Mouse (Mus musculus) MEL (cell line): ENCODE measurements around the gene Smad6. TPM values are rescaled to one million over a fixed set of nuclear protein-coding genes. Genes with fewer than 3 reads are reported as not detected.

Source experiments
- DNase-seq: peaks from one replicate; pipeline ENCODE4 v3.0.0; 2011; ENCODE audit warnings: low read depth, low spot score
- H3K27ac ChIP-seq: 2 replicates; pipeline ENCODE4 v1.5.1; 2012; ENCODE audit warnings: low read depth, mild to moderate bottlenecking, control low read depth, low read length, moderate library complexity; ENCODE audit not compliant: control insufficient read depth
- H3K27me3 ChIP-seq, 2 experiments: fragments of 150-350 bp in 1 of 2; sonication (generic) in 1 of 2; 2 replicates each; pipeline ENCODE4 v1.6.1; 2012; ENCODE audit warnings: low read length in 2 of 2, mild to moderate bottlenecking in 2 of 2, improper control_type of control experiment in 1 of 2, moderate library complexity in 1 of 2; ENCODE audit not compliant: insufficient read depth in 2 of 2, control insufficient read depth in 1 of 2
- H3K36me3 ChIP-seq, 2 experiments: 2 replicates each; pipeline ENCODE4 v1.6.1; 2012 to 2014; ENCODE audit warnings: low read length in 2 of 2, improper control_type of control experiment in 1 of 2, inconsistent platforms in 1 of 2, mild to moderate bottlenecking in 1 of 2; ENCODE audit not compliant: insufficient read depth in 2 of 2, control insufficient read depth in 1 of 2
- H3K4me1 ChIP-seq, 2 experiments: fragments of 150-350 bp in 1 of 2; sonication (generic) in 1 of 2; 2 replicates each; pipeline ENCODE4 v1.6.1; 2012; ENCODE audit warnings: low read length in 2 of 2, improper control_type of control experiment in 1 of 2, mild to moderate bottlenecking in 1 of 2; ENCODE audit not compliant: insufficient read depth in 2 of 2, control insufficient read depth in 1 of 2
- H3K4me3 ChIP-seq, 2 experiments: fragments of 150-350 bp in 1 of 2; sonication (generic) in 1 of 2; 2 replicates each; pipeline ENCODE4 v1.5.1; 2012; ENCODE audit warnings: low read depth in 2 of 2, low read length in 2 of 2, mild to moderate bottlenecking in 2 of 2, moderate library complexity in 2 of 2, control low read depth in 1 of 2, improper control_type of control experiment in 1 of 2; ENCODE audit not compliant: control insufficient read depth in 1 of 2, insufficient read depth in 1 of 2
- H3K79me2 ChIP-seq: 2 replicates; pipeline ENCODE4 v1.6.1; 2012; ENCODE audit warnings: mild to moderate bottlenecking, low read length, moderate library complexity; ENCODE audit not compliant: control insufficient read depth, poor library complexity, insufficient read depth
- H3K9ac ChIP-seq: 2 replicates; pipeline ENCODE4 v1.6.1; 2012; ENCODE audit warnings: low read depth, mild to moderate bottlenecking, control low read depth, low read length, moderate library complexity; ENCODE audit not compliant: control insufficient read depth, poor library complexity, severe bottlenecking
- H3K9me3 ChIP-seq: fragments of 150-350 bp; sonication (generic); replicated peaks from 2 replicates; pipeline ENCODE4 v1.6.1; 2012; ENCODE audit warnings: mild to moderate bottlenecking, low read length, improper control_type of control experiment, moderate library complexity; ENCODE audit not compliant: insufficient read depth
- CHD1 ChIP-seq: IDR thresholded peaks from 2 replicates; pipeline ENCODE4 v1.6.1; 2012; ENCODE audit warnings: low read depth, mild to moderate bottlenecking, inconsistent platforms, low read length, improper control_type of control experiment
- CHD2 ChIP-seq: IDR thresholded peaks from 2 replicates; pipeline ENCODE4 v1.6.1; 2011; ENCODE audit warnings: low read length, improper control_type of control experiment
- CTCF ChIP-seq, 3 experiments: IDR thresholded peaks in 2 of 3; conservative IDR thresholded peaks in 1 of 3; 2 replicates each; pipeline ENCODE4 v1.5.1; 2011 to 2012; ENCODE audit warnings: low read length in 3 of 3, low read depth in 2 of 3, mild to moderate bottlenecking in 2 of 3, improper control_type of control experiment in 1 of 3, inconsistent platforms in 1 of 3, mixed read lengths in 1 of 3, moderate library complexity in 1 of 3; ENCODE audit not compliant: control insufficient read depth in 1 of 3, insufficient read depth in 1 of 3, poor library complexity in 1 of 3, severe bottlenecking in 1 of 3
- E2F4 ChIP-seq: IDR thresholded peaks from 2 replicates; pipeline ENCODE4 v1.6.1; 2011; ENCODE audit warnings: low read depth, low read length, improper control_type of control experiment, borderline replicate concordance
- ELF1 ChIP-seq: IDR thresholded peaks from 2 replicates; pipeline ENCODE4 v1.6.1; 2014; ENCODE audit warnings: low read depth, mild to moderate bottlenecking, inconsistent platforms, low read length, improper control_type of control experiment, moderate library complexity
- EP300 ChIP-seq, 2 experiments: IDR thresholded peaks; 2 replicates each; pipeline ENCODE4 v1.6.1; 2011; ENCODE audit warnings: improper control_type of control experiment in 2 of 2, low read length in 2 of 2, low read depth in 1 of 2, mild to moderate bottlenecking in 1 of 2
- ETS1 ChIP-seq: IDR thresholded peaks from 2 replicates; pipeline ENCODE4 v1.6.1; 2012; ENCODE audit warnings: low read depth, mild to moderate bottlenecking, inconsistent platforms, low read length, improper control_type of control experiment, moderate library complexity
- GATA1 ChIP-seq: IDR thresholded peaks from 2 replicates; pipeline ENCODE4 v1.6.1; 2011; ENCODE audit warnings: low read depth, low read length, improper control_type of control experiment
- HCFC1 ChIP-seq: IDR thresholded peaks from 2 replicates; pipeline ENCODE4 v1.6.1; 2012; ENCODE audit warnings: low read depth, mild to moderate bottlenecking, inconsistent platforms, low read length, improper control_type of control experiment, moderate library complexity
- KAT2A ChIP-seq: conservative IDR thresholded peaks from 2 replicates; pipeline ENCODE4 v1.6.1; 2012; ENCODE audit warnings: low read depth, low read length, improper control_type of control experiment, inconsistent platforms
- MAX ChIP-seq: IDR thresholded peaks from 2 replicates; pipeline ENCODE4 v1.6.1; 2011; ENCODE audit warnings: low read length, improper control_type of control experiment
- MAZ ChIP-seq: IDR thresholded peaks from 2 replicates; pipeline ENCODE4 v1.6.1; 2012; ENCODE audit warnings: low read depth, mild to moderate bottlenecking, inconsistent platforms, low read length, improper control_type of control experiment
- MEF2A ChIP-seq: IDR thresholded peaks from 2 replicates; pipeline ENCODE4 v1.6.1; 2014; ENCODE audit warnings: low read depth, mild to moderate bottlenecking, inconsistent platforms, low read length, improper control_type of control experiment; ENCODE audit not compliant: poor library complexity, insufficient replicate concordance, severe bottlenecking; ENCODE audit errors: extremely low read depth
- MXI1 ChIP-seq: IDR thresholded peaks from 2 replicates; pipeline ENCODE4 v1.6.1; 2011; ENCODE audit warnings: mild to moderate bottlenecking, low read depth, low read length, improper control_type of control experiment
- MYB ChIP-seq: IDR thresholded peaks from 2 replicates; pipeline ENCODE4 v1.6.1; 2011; ENCODE audit warnings: mild to moderate bottlenecking, low read depth, low read length, improper control_type of control experiment
- NELFE ChIP-seq: IDR thresholded peaks from 2 replicates; pipeline ENCODE4 v1.6.1; 2011; ENCODE audit warnings: low read depth, low read length, improper control_type of control experiment
- NRF1 ChIP-seq: IDR thresholded peaks from 2 replicates; pipeline ENCODE4 v1.6.1; 2014; ENCODE audit warnings: low read depth, mild to moderate bottlenecking, inconsistent platforms, low read length, improper control_type of control experiment, moderate library complexity; ENCODE audit not compliant: poor library complexity, insufficient read depth, severe bottlenecking
- POLR2A ChIP-seq, 2 experiments: IDR thresholded peaks; 2 replicates each; pipeline ENCODE4 v1.6.1; 2011 to 2012; ENCODE audit warnings: low read length in 2 of 2, mild to moderate bottlenecking in 2 of 2, control low read depth in 1 of 2, improper control_type of control experiment in 1 of 2, low read depth in 1 of 2, moderate library complexity in 1 of 2; ENCODE audit not compliant: control insufficient read depth in 1 of 2, insufficient read depth in 1 of 2, poor library complexity in 1 of 2
- POLR2AphosphoS5 ChIP-seq: IDR thresholded peaks from 2 replicates; pipeline ENCODE4 v1.6.1; 2012; ENCODE audit warnings: low read depth, borderline replicate concordance, mild to moderate bottlenecking, inconsistent platforms, low read length, moderate library complexity, mixed read lengths
- SIN3A ChIP-seq: IDR thresholded peaks from 2 replicates; pipeline ENCODE4 v1.6.1; 2012; ENCODE audit warnings: low read length, improper control_type of control experiment, inconsistent platforms
- SMC3 ChIP-seq: IDR thresholded peaks from 2 replicates; pipeline ENCODE4 v1.6.1; 2011; ENCODE audit warnings: low read depth, low read length, improper control_type of control experiment
- TAL1 ChIP-seq: IDR thresholded peaks from 2 replicates; pipeline ENCODE4 v1.6.1; 2012; ENCODE audit warnings: mild to moderate bottlenecking, inconsistent platforms, low read length, moderate library complexity, mixed read lengths
- TCF12 ChIP-seq: IDR thresholded peaks from 2 replicates; pipeline ENCODE4 v1.6.1; 2014; ENCODE audit warnings: low read depth, mild to moderate bottlenecking, inconsistent platforms, low read length, improper control_type of control experiment, moderate library complexity
- UBTF ChIP-seq: IDR thresholded peaks from 2 replicates; pipeline ENCODE4 v1.6.1; 2012; ENCODE audit warnings: low read depth, mild to moderate bottlenecking, inconsistent platforms, low read length, improper control_type of control experiment, moderate library complexity, borderline replicate concordance; ENCODE audit not compliant: insufficient read depth
- USF2 ChIP-seq, 2 experiments: IDR thresholded peaks; 2 replicates each; pipeline ENCODE4 v1.6.1; 2011 to 2012; ENCODE audit warnings: improper control_type of control experiment in 2 of 2, low read length in 2 of 2, borderline replicate concordance in 1 of 2, inconsistent platforms in 1 of 2, low read depth in 1 of 2, mild to moderate bottlenecking in 1 of 2; ENCODE audit not compliant: insufficient read depth in 1 of 2
- ZC3H11A ChIP-seq: IDR thresholded peaks from 2 replicates; pipeline ENCODE4 v1.6.1; 2012; ENCODE audit warnings: low read depth, mild to moderate bottlenecking, inconsistent platforms, low read length, improper control_type of control experiment
- ZMIZ1 ChIP-seq: IDR thresholded peaks from 2 replicates; pipeline ENCODE4 v1.6.1; 2012; ENCODE audit warnings: low read depth, mild to moderate bottlenecking, inconsistent platforms, low read length, improper control_type of control experiment, moderate library complexity
- ZNF384 ChIP-seq: IDR thresholded peaks from 2 replicates; pipeline ENCODE4 v1.6.1; 2012; ENCODE audit warnings: low read depth, mild to moderate bottlenecking, inconsistent platforms, low read length, improper control_type of control experiment
- polyA plus RNA-seq, 2 experiments: library from polyadenylated mRNA; stranded (reverse) in 1 of 2; unstranded in 1 of 2; fragments of >175 nt in 1 of 2; fragments of >200 nt in 1 of 2; gene quantifications; 2 replicates each; pipeline versions ENCODE4 v1.2.1 to v1.2.4; 2012; ENCODE audit warnings: low replicate concordance in 2 of 2, low read depth in 1 of 2; ENCODE audit not compliant: insufficient read length in 2 of 2, insufficient read depth in 1 of 2, missing spikeins in 1 of 2
- total RNA-seq: library from RNA; depleted of rRNA; stranded (reverse); fragments of 300-350 nt; gene quantifications from 2 replicates; pipeline ENCODE4 v1.2.3, GENCODE M21; 2012

Smad6 gene
- total and polyA plus RNA-seq, 3 experiments = 2.2 to 3.9 TPM; not detected in 1

DNA sequence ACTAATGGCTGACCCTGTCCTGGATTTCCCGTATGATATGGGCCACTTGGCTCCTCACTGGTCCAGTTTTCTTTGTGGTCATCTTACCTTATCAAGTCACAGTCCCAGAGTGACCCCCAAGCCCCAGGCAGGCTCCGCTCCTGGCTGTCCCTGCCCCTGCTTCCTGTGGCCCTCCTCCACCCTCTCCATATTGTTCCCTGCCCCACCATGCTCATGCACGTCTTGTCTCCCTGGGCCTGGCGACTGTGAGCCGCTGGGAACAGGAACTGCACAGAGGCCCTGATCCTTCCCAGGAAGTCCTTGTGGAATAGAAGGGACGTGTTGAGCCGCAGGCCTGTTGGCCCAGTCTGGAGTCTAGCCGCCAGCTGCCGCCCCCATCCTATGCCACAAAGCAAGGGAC is 33.3 kb upstream of the Smad6 start:
- Histone ChIP-seq H3K27ac (no peak overlapping the region), H3K27me3 (peaks cover 0 to 3% of the 10 kb centered on the region in 2 experiments; a peak in 3 of 4 replicates), H3K4me3 (no peak overlapping the region), H3K36me3 (peaks cover 0 to 4% of the 10 kb centered on the region in 2 experiments; a peak in 1 of 4 replicates), H3K9me3 (no peaks in the 10 kb centered on the region), H3K9ac (no peak overlapping the region), H3K79me2 (no peaks in the 10 kb centered on the region), H3K4me1 (peaks cover 0 to 15% of the 10 kb centered on the region in 2 experiments; a peak in 2 of 4 replicates)
- no peak for DNase-seq
- TF ChIP-seq KAT2A = no peak
- TF ChIP-seq ETS1 = no peak
- no peak for TF ChIP-seq CHD1
- TF ChIP-seq MAX = no peak
- TF ChIP-seq GATA1 = no peak
- TF ChIP-seq POLR2AphosphoS5 = no peak
- no peak for TF ChIP-seq SMC3
- TF ChIP-seq MEF2A = no peak
- TF ChIP-seq NELFE = no peak
- TF ChIP-seq SIN3A = no peak
- TF ChIP-seq ZMIZ1 = no peak
- TF ChIP-seq TAL1 = no peak
- TF ChIP-seq POLR2A (IDR thresholded peaks at IDR 0.05; ENCODE audit: control insufficient read depth in 1 of 2, insufficient read depth in 1 of 2, low read depth in 1 of 2, low read length in 2 of 2, poor library complexity in 1 of 2) = no peak
- TF ChIP-seq CTCF (IDR thresholded peaks at IDR 0.05 in 2 of 3, conservative IDR thresholded peaks at IDR 0.05 in 1 of 3; ENCODE audit: control insufficient read depth in 1 of 3, insufficient read depth in 1 of 3, low read depth in 2 of 3, low read length in 3 of 3, poor library complexity in 1 of 3, severe bottlenecking in 1 of 3) = no peak
- no peak for TF ChIP-seq EP300 (IDR thresholded peaks at IDR 0.05; ENCODE audit: low read depth in 1 of 2, low read length in 2 of 2)
- no peak for TF ChIP-seq ZC3H11A
- no peak for TF ChIP-seq USF2 (IDR thresholded peaks at IDR 0.05; ENCODE audit: borderline replicate concordance in 1 of 2, insufficient read depth in 1 of 2, low read depth in 1 of 2, low read length in 2 of 2)
- TF ChIP-seq UBTF = no peak

GRCm38 (mm10) chr9:64053786-64054185 is 31.9 kb upstream of the Smad6 start:
- Histone ChIP-seq H3K4me1 (peaks cover 3 to 13% of the 10 kb centered on the region in 2 experiments; a peak in 2 of 4 replicates), H3K36me3 (peaks cover 0 to 8% of the 10 kb centered on the region in 2 experiments; a peak in 2 of 4 replicates), H3K9ac (no peak overlapping the region), H3K27ac (no peak overlapping the region), H3K9me3 (no peaks in the 10 kb centered on the region), H3K79me2 (no peaks in the 10 kb centered on the region), H3K4me3 (no peak overlapping the region), H3K27me3 (peaks cover 0 to 1% of the 10 kb centered on the region in 2 experiments; a peak in 2 of 4 replicates)
- TF ChIP-seq CHD2 (no peak), MYB (no peak), HCFC1 (no peak), TAL1 (no peak), E2F4 (no peak), NRF1 (no peak), TCF12 (no peak), MAZ (no peak), ZNF384 (no peak), MXI1 (no peak), CHD1 (no peak), POLR2AphosphoS5 (no peak), ZC3H11A (no peak), SIN3A (no peak), MEF2A (no peak), GATA1 (no peak), ELF1 (no peak)
- DNase-seq = no peak
